In the genomic region with DNA sequence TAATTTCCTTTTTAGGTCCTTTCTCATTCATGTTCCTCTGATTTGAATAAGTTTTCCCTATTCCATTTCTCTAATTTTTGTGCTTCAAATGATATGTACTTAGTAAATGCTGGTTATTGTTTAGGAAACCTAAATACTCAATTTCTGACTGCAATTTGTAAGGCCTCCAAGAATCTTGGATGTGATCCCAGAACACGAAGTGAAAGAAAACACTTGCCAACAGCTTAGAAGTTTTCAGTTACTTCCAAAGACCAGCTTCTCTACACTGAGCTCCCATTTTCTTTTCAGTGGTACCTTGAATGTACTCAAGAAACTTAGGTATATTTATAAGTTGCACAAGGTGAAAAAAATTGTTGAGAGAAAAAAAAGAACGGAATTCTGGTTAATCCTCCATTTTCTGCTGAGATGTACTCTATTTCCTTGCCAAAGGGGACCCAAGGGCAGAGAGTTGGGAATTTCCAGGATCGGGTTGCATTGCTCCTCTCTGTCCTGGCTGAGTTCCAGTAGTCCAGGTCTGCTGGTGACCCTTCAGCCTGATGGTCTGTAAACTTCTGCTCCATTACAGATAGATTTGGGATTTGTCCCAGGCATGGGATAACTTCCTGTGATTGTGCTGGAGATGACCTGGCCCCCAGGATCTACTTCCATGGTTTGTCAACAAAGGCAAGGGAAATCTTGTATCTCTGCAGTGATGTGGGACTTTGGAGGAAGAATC, we compare ENCODE assay signal across 9 mouse cellular contexts. TPM values are rescaled to one million over a fixed set of nuclear protein-coding genes. Genes with fewer than 3 reads are reported as not detected.
A peak's percentile ranks its signal among the peaks of the same experiment; 100 is the strongest.
DNase-seq lines count a peak whose midpoint lies in the region; ATAC-seq lines count a peak whose summit lies in the region.
"Had no signal": no experiment of that assay in that cellular context is flagged by ENCODE, and none has a peak within 500 bp of the region (broad histone marks: within the 10 kb centered on the region; RNA-seq: fewer than 3 reads in every experiment).

No protein-coding gene starts in this region.

- no peaks in the 10 kb centered on the region for H3K4me1 ChIP-seq in midbrain, embryonic 14.5 days (ENCODE audit: control insufficient read depth, insufficient read depth, low read length)
- no peaks in the 10 kb centered on the region for H3K4me1 ChIP-seq in midbrain, embryonic 16.5 days (ENCODE audit: control insufficient read depth, insufficient read depth, low read length)
- H3K4me1 ChIP-seq in embryonic facial prominence, embryonic 15.5 days, result no peaks in the 10 kb centered on the region
- H3K4me1 ChIP-seq: embryonic facial prominence, embryonic 13.5 days had no signal

- no peak overlapping the region for H3K27ac ChIP-seq in midbrain, embryonic 14.5 days (replicated peaks; ENCODE audit: low read depth, low read length)
- no peak overlapping the region for H3K27ac ChIP-seq in midbrain, embryonic 16.5 days (ENCODE audit: low read length)
- no peak overlapping the region for H3K27ac ChIP-seq in embryonic facial prominence, embryonic 15.5 days (replicated peaks)
- H3K27ac ChIP-seq: embryonic facial prominence, embryonic 13.5 days had no signal

- no peak for ATAC-seq in midbrain, embryonic 14.5 days (ENCODE audit: low FRiP score, low TSS enrichment)
- no peak for ATAC-seq in midbrain, embryonic 16.5 days
- peak; percentile 29; the same call in 1 of the 2 replicates for ATAC-seq in embryonic facial prominence, embryonic 15.5 days (ENCODE audit: insufficient number of reproducible peaks, low FRiP score, low TSS enrichment, low read depth)

- no peaks in the 10 kb centered on the region for H3K27me3 ChIP-seq in midbrain, embryonic 14.5 days (ENCODE audit: control insufficient read depth, insufficient read depth, low read length)
- no peaks in the 10 kb centered on the region for H3K27me3 ChIP-seq in midbrain, embryonic 16.5 days (ENCODE audit: control insufficient read depth, insufficient read depth, low read depth, low read length)
- no peaks in the 10 kb centered on the region for H3K27me3 ChIP-seq in embryonic facial prominence, embryonic 15.5 days
- H3K27me3 ChIP-seq: embryonic facial prominence, embryonic 13.5 days had no signal

- H3K4me2 ChIP-seq in midbrain, embryonic 14.5 days (ENCODE audit: low read length), result no peak overlapping the region
- H3K4me2 ChIP-seq in midbrain, embryonic 16.5 days (ENCODE audit: low read length), result no peak overlapping the region
- H3K4me2 ChIP-seq in embryonic facial prominence, embryonic 15.5 days (replicated peaks), result no peak overlapping the region
- H3K4me2 ChIP-seq: embryonic facial prominence, embryonic 13.5 days had no signal

- DNase-seq in midbrain, embryonic 14.5 days, result peak; percentile 0
- DNase-seq in heart, postnatal 4 days, result peak; percentile 36
- DNase-seq in skeletal muscle tissue, adult 2 months (ENCODE audit: low read depth, low spot score), result peak; percentile 30
- DNase-seq in spleen, postnatal 10 days (ENCODE audit: low spot score in 2 of 2), result no peak
- DNase-seq in urinary bladder, postnatal 36 days (ENCODE audit: low spot score in 2 of 2), result no peak
- no peak for DNase-seq in embryo, embryonic 11 days

- H3K4me3 ChIP-seq in midbrain, embryonic 14.5 days (replicated peaks; ENCODE audit: low read depth, low read length), result no peak overlapping the region
- H3K4me3 ChIP-seq in midbrain, embryonic 16.5 days (ENCODE audit: low read depth, low read length), result no peak overlapping the region
- H3K4me3 ChIP-seq in embryonic facial prominence, embryonic 15.5 days (replicated peaks), result no peak overlapping the region
- H3K4me3 ChIP-seq: embryonic facial prominence, embryonic 13.5 days had no signal

- H3K9ac ChIP-seq in midbrain, embryonic 14.5 days (replicated peaks; ENCODE audit: low read length), result no peak overlapping the region
- H3K9ac ChIP-seq in midbrain, embryonic 16.5 days (ENCODE audit: low read depth, low read length), result no peak overlapping the region
- no peak overlapping the region for H3K9ac ChIP-seq in embryonic facial prominence, embryonic 15.5 days
- H3K9ac ChIP-seq: embryonic facial prominence, embryonic 13.5 days had no signal

- H3K36me3 ChIP-seq in midbrain, embryonic 14.5 days (ENCODE audit: control insufficient read depth, insufficient read depth, low read length), result no peaks in the 10 kb centered on the region
- H3K36me3 ChIP-seq in midbrain, embryonic 16.5 days (ENCODE audit: control insufficient read depth, insufficient read depth, low read length), result no peaks in the 10 kb centered on the region
- no peaks in the 10 kb centered on the region for H3K36me3 ChIP-seq in embryonic facial prominence, embryonic 15.5 days
- H3K36me3 ChIP-seq: embryonic facial prominence, embryonic 13.5 days had no signal

- 77% methylated on average over 3 of the region's 3 CpGs for WGBS in midbrain, embryonic 14.5 days
- WGBS in midbrain, embryonic 16.5 days, result 74% methylated on average over 3 of the region's 3 CpGs
- WGBS in embryonic facial prominence, embryonic 15.5 days, result 45% methylated on average over 3 of the region's 3 CpGs

- no peaks in the 10 kb centered on the region for H3K9me3 ChIP-seq in midbrain, embryonic 14.5 days (ENCODE audit: control insufficient read depth, low read length)
- H3K9me3 ChIP-seq in midbrain, embryonic 16.5 days (replicated peaks; ENCODE audit: control insufficient read depth, low read length, poor library complexity, severe bottlenecking), result no peaks in the 10 kb centered on the region
- no peaks in the 10 kb centered on the region for H3K9me3 ChIP-seq in embryonic facial prominence, embryonic 15.5 days (replicated peaks)
- H3K9me3 ChIP-seq: embryonic facial prominence, embryonic 13.5 days had no signal

RNA-seq across cellular contexts. Expression of gene Gab3, which starts 38.2 kb away (rescaled TPM):
- 1.3 and 2.4 TPM in 2 replicates for polyA plus RNA-seq in midbrain, embryonic 14.5 days (2014; fragmentation: Nextera tagmentation; extraction: Ambion mirVana)
- polyA plus RNA-seq in midbrain, embryonic 16.5 days (2015; fragmentation: Nextera tagmentation; extraction: Ambion mirVana), result 2.8 TPM in 2 replicates
- polyA plus RNA-seq in embryonic facial prominence, embryonic 15.5 days (2015; fragmentation: Nextera tagmentation; extraction: Ambion mirVana), result 2.7 and 3.0 TPM in 2 replicates
- 1 to 10 TPM; 2.0 to 2.5 TPM for total RNA-seq in heart, postnatal 4 days (2021)

RNA-seq across cellular contexts. Expression of gene Dkc1, which starts 48.6 kb away (rescaled TPM):
- polyA plus RNA-seq in midbrain, embryonic 14.5 days (2014; fragmentation: Nextera tagmentation; extraction: Ambion mirVana), result 46.5 and 60.9 TPM in 2 replicates
- 50.1 and 57.5 TPM in 2 replicates for polyA plus RNA-seq in midbrain, embryonic 16.5 days (2015; fragmentation: Nextera tagmentation; extraction: Ambion mirVana)
- 113 and 121 TPM in 2 replicates for polyA plus RNA-seq in embryonic facial prominence, embryonic 15.5 days (2015; fragmentation: Nextera tagmentation; extraction: Ambion mirVana)
- total RNA-seq in heart, postnatal 4 days (2021), result 10 to 100 TPM; 31.9 to 33.6 TPM

Comparison
In these comparisons a context has a peak if more than half of its experiments do, and no peak if none do; other contexts are left out.
1. DNase-seq: peak in midbrain, embryonic 14.5 days (single experiment), heart, postnatal 4 days (single experiment) and skeletal muscle tissue, adult 2 months (single experiment); none in spleen, postnatal 10 days (0 of 2), urinary bladder, postnatal 36 days (0 of 2) and embryo, embryonic 11 days (single experiment).